Mouse (Mus musculus) olfactory bulb, adult 2 months (tissue): ENCODE data around the gene Prkar2a. TPM values are rescaled to one million over a fixed set of nuclear protein-coding genes. Genes with fewer than 3 reads are reported as not detected.

Experiments
- H3K27ac ChIP-seq: fragments of 200-500 bp; 2 replicates; pipeline ENCODE4 v1.5.1; 2012; ENCODE audit warnings: low read depth, low read length; ENCODE audit not compliant: insufficient read depth
- H3K4me1 ChIP-seq: fragments of 200-500 bp; 2 replicates; pipeline ENCODE4 v1.6.1; 2012; ENCODE audit warnings: low read length; ENCODE audit not compliant: control insufficient read depth, insufficient read depth
- H3K4me3 ChIP-seq: fragments of 200-500 bp; 2 replicates; pipeline ENCODE4 v1.5.1; 2012; ENCODE audit warnings: mild to moderate bottlenecking, low read depth, low read length, moderate library complexity; ENCODE audit not compliant: insufficient read depth
- CTCF ChIP-seq: fragments of 200-500 bp; IDR thresholded peaks from 2 replicates; pipeline ENCODE4 v1.5.1; 2012; ENCODE audit warnings: low read depth, mild to moderate bottlenecking, low read length, moderate library complexity; ENCODE audit not compliant: insufficient read depth
- POLR2A ChIP-seq: fragments of 200-500 bp; IDR thresholded peaks from 2 replicates; pipeline ENCODE4 v1.6.1; 2012; ENCODE audit warnings: mild to moderate bottlenecking, low read depth, low read length, moderate library complexity; ENCODE audit not compliant: insufficient read depth
- whole genome bisulfite sequencing: fragments of 180-500 bp; shearing (Covaris S2); methylation state at CpG from one replicate; pipeline ENCODE4 v1.1.7; 2018; 5-methylcytosine and 5-hydroxymethylcytosine counted together
- polyA plus RNA-seq: library from polyadenylated mRNA; stranded (reverse); fragments of >200 nt; gene quantifications from 2 replicates; pipeline ENCODE4 v1.2.4, GENCODE M21; 2012; ENCODE audit warnings: low replicate concordance; ENCODE audit not compliant: missing spikeins, insufficient read depth, insufficient read length

Prkar2a gene
- polyA plus RNA-seq, 1 experiment: not detected

DNA sequence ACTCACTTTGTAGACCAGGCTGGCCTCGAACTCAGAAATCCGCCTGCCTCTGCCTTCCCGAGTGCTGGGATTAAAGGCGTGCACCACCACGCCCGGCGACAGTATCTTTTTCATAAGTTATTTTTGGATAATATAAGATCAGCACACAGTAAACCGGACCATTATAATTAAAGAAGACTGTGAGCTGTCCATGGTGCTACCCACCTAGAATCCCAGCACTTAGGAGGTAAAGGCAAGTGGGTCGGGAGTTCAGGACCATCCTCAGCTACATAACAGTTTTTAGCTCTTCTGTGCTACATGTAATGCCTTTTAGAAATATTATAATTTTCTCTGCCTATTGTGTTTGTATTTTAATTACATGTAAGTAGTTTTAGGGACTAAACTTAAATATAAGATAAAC, 52.9 kb downstream of the Prkar2a start:
- TF ChIP-seq POLR2A (no peak), CTCF (no peak)
- 89% methylated on average over 9 of the region's 9 CpGs for WGBS
- no peaks in the 10 kb centered on the region for H3K4me1 ChIP-seq
- no peak overlapping the region for H3K4me3 ChIP-seq
- no peak overlapping the region for H3K27ac ChIP-seq

DNA sequence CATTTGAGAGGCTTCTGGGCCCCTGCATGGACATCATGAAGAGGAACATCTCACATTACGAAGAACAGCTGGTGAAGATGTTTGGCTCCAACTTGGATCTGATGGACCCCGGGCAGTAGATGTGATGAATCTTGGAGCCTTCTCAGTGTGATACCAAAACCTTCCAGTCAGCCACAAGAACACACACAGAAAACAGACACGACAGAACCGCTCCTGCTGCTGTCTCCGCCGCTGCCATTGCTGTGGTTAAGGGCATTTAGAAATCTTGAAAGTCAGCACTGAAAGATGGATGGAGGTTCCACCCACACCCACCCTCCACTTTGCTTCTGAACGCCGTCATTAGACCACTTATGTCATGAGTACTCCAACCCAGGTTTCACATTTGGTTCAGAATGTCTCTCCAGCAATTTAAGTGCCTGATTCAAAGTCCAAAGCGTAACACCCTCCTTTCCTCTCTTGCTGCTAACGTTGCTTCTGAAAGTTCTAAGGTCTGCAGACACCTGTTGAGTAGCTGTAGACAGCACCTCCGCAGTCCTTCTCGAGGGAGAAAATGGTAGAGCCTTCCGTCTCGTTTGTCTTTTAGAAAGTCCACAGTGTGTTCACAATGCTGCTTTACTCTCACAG, 57.9 kb downstream of the Prkar2a start:
- no peaks in the 10 kb centered on the region; the same call in 1 of the 2 replicates for H3K4me1 ChIP-seq
- H3K4me3 ChIP-seq: no peak overlapping the region
- no peak for TF ChIP-seq POLR2A
- no peak for TF ChIP-seq CTCF
- 82% methylated on average over 14 of the region's 14 CpGs for WGBS
- H3K27ac ChIP-seq: no peak overlapping the region

- TF ChIP-seq CTCF (no peak), POLR2A (no peak)
- 84% methylated on average over 3 of the region's 3 CpGs for WGBS
- Histone ChIP-seq H3K4me3 (no peak overlapping the region), H3K27ac (no peak overlapping the region), H3K4me1 (no peaks in the 10 kb centered on the region; the same call in 1 of the 2 replicates)
These were observed 58.6 kb downstream of the Prkar2a start for GRCm38 (mm10) chr9:108747694-108748093.

- Histone ChIP-seq H3K4me1 (peaks cover 2% of the 10 kb centered on the region), H3K4me3 (no peak overlapping the region), H3K27ac (no peak overlapping the region)
- TF ChIP-seq CTCF (no peak), POLR2A (no peak)
- WGBS: 80% methylated on average over 11 of the region's 11 CpGs
These were observed 59.6 kb downstream of the Prkar2a start for GRCm38 (mm10) chr9:108748600-108749183.

DNA sequence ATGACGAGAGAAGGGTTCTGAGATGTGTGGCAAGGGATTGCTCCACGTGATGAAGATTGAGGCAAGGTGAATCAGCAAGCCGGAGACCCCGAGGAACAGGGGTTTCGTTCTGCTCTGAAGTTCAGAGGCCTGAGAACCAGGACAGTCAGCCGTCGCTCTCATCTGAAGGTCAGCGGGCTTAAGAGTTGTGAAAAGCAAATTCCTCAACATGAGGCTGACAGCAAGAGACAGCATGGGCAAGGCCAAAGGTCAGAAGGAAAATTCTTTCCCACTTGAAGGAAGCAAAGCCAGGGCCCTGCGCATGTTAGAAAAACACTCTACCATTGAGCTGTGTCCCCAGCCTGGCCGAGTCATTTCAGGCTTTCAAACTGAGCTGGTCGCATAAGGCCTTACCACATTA, 61.5 kb downstream of the Prkar2a start:
- TF ChIP-seq CTCF (no peak), POLR2A (no peak)
- Histone ChIP-seq H3K27ac (no peak overlapping the region), H3K4me1 (peaks cover 2% of the 10 kb centered on the region), H3K4me3 (no peak overlapping the region)
- WGBS: 91% methylated on average over 11 of the region's 11 CpGs

- Histone ChIP-seq H3K27ac (no peak overlapping the region), H3K4me1 (peaks cover 2% of the 10 kb centered on the region), H3K4me3 (no peak overlapping the region)
- no peak for TF ChIP-seq POLR2A
- no peak for TF ChIP-seq CTCF
- WGBS: 79% methylated on average over 11 of the region's 11 CpGs
These were observed 63.2 kb downstream of the Prkar2a start for GRCm38 (mm10) chr9:108752142-108752920.

- 48% methylated on average over 9 of the region's 9 CpGs for WGBS
- Histone ChIP-seq H3K4me3 (no peak overlapping the region), H3K27ac (no peak overlapping the region), H3K4me1 (peaks cover 2% of the 10 kb centered on the region)
- TF ChIP-seq CTCF (peak; percentile 64; the same call in 1 of the 2 replicates), POLR2A (no peak)
These were observed 64.2 kb downstream of the Prkar2a start for GRCm38 (mm10) chr9:108753326-108753725.

GRCm38 (mm10) chr9:108753976-108754375, 64.9 kb downstream of the Prkar2a start:
- TF ChIP-seq CTCF (no peak), POLR2A (no peak)
- no peak overlapping the region for H3K4me3 ChIP-seq
- no peak overlapping the region for H3K27ac ChIP-seq
- H3K4me1 ChIP-seq: peaks cover 2% of the 10 kb centered on the region; the same call in 1 of the 2 replicates
- 85% methylated on average over 3 of the region's 3 CpGs for WGBS

DNA sequence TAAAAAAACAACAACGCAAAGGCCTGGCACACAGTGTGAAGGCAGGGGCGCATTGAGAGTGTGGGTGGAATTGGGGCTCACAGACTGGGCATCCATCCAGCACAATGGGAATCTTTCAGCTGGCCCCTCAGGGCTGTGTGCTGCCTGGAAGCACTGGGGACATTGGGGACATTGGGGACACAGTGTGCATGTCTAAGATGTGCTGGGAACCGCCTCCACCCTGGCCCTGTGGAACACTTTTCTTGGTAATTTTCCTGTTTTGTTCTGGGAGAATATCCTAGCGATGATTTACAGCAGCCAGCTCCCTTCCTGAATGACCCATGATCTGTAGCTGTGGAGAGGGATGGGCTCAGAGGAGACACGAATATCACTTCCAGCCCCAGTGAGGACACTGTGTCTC, 65.3 kb downstream of the Prkar2a start:
- TF ChIP-seq CTCF (no peak), POLR2A (no peak)
- WGBS: 61% methylated on average over 5 of the region's 5 CpGs
- Histone ChIP-seq H3K4me1 (peaks cover 2% of the 10 kb centered on the region; the same call in 1 of the 2 replicates), H3K4me3 (no peak overlapping the region), H3K27ac (no peak overlapping the region)
